Mouse (Mus musculus): ENCODE data around the gene Sbf2. TPM values are rescaled to one million over a fixed set of nuclear protein-coding genes. Genes with fewer than 3 reads are reported as not detected.

The Sbf2 gene
- polyA plus RNA-seq, 1 experiment from 2014 or later = 38.4 TPM

DNA sequence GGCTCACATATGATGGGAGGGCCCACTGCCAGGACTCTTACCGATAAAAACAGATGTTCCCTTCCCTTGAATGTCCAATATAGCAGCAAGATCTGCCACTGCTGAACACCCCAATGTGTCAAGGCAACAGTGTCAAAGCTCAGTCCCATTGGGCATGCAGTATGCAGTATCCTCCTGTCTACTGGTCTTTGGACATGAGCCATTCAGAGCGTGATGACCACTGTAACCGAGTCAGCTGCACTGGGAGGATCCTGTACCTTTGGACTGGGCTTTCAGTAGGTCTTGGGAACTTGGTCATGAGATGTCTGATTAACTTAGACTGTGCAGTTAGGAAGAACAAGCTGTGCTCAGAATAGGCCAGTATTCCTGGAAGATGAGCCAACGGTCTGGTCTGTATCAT, 309.2 kb downstream of the Sbf2 start:
- Histone ChIP-seq H3K4me3 (ENCODE audit: control insufficient read depth in 1 of 2, insufficient read depth in 1 of 2, low read depth in 1 of 2, low read length in 2 of 2) (no peak overlapping the region), H3K27me3 (ENCODE audit: control insufficient read depth, insufficient read depth, low read length) (no peaks in the 10 kb centered on the region), H3K27ac (replicated peaks in 1 of 2; ENCODE audit: control insufficient read depth in 1 of 2, insufficient read depth in 1 of 2, low read depth in 2 of 2, low read length in 2 of 2) (no peak overlapping the region), H3K4me2 (ENCODE audit: low read length) (no peak overlapping the region), H3K36me3 (ENCODE audit: control insufficient read depth, insufficient read depth, low read length) (peaks cover 43% of the 10 kb centered on the region), H3K9ac (ENCODE audit: low read length) (no peak overlapping the region), H3K9me3 (ENCODE audit: control insufficient read depth, low read length) (no peaks in the 10 kb centered on the region), H3K4me1 (ENCODE audit: control insufficient read depth in 2 of 2, insufficient read depth in 2 of 2, low read length in 2 of 2) (no peaks in the 10 kb centered on the region)
- no peak for ATAC-seq (ENCODE audit: insufficient number of reproducible peaks, insufficient read depth, low FRiP score, low read depth)
- 87% methylated on average over 4 of the region's 4 CpGs for WGBS

GRCm38 (mm10) chr7:110302886-110303285, 311.8 kb downstream of the Sbf2 start:
- Histone ChIP-seq H3K9ac (ENCODE audit: low read length) (no peak overlapping the region), H3K4me2 (ENCODE audit: low read length) (no peak overlapping the region), H3K27me3 (ENCODE audit: control insufficient read depth, insufficient read depth, low read length) (no peaks in the 10 kb centered on the region), H3K36me3 (ENCODE audit: control insufficient read depth, insufficient read depth, low read length) (peaks cover 22% of the 10 kb centered on the region), H3K27ac (replicated peaks in 1 of 2; ENCODE audit: control insufficient read depth in 1 of 2, insufficient read depth in 1 of 2, low read depth in 2 of 2, low read length in 2 of 2) (no peak overlapping the region), H3K9me3 (ENCODE audit: control insufficient read depth, low read length) (no peaks in the 10 kb centered on the region), H3K4me3 (ENCODE audit: control insufficient read depth in 1 of 2, insufficient read depth in 1 of 2, low read depth in 1 of 2, low read length in 2 of 2) (no peak overlapping the region), H3K4me1 (ENCODE audit: control insufficient read depth in 2 of 2, insufficient read depth in 2 of 2, low read length in 2 of 2) (peaks cover 3% of the 10 kb centered on the region in 2 experiments; a peak in 3 of 4 replicates)
- WGBS = 66% methylated on average over 6 of the region's 6 CpGs
- ATAC-seq (ENCODE audit: insufficient number of reproducible peaks, insufficient read depth, low FRiP score, low read depth) = no peak

DNA sequence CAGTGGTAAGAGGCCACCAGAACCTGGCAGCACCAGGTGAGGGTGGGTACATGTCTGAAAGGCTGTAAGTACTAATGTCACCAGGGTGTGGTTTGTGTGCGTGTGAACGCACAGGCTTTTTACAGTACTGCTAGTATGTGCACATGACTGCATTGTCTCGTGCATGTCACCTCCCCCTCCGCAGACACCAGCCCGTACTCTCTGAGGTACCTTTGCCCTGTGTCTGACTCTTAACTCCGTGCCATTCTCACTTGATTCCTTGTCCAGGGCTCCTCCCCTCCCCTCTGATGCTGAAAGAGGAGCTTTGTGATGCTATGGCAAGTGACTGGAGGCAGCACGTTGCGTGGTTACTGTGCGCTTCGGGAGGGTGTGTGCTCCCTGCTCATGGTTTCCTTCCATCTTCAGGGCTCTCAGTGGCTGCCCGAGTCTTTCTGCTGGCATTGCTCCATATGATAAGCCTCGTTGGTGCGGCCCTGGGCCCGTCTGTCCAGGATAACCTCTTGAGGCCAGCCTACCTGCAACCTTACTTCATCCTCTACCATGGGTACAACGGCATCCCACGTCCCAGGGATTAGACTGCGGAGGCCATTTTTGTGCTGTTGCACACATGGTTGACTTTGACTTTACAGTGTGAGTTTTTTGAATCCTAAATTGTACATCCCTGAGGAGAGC, 315.8 kb downstream of the Sbf2 start:
- Histone ChIP-seq H3K9ac (ENCODE audit: low read length) (no peak overlapping the region), H3K36me3 (ENCODE audit: control insufficient read depth, insufficient read depth, low read length) (no peaks in the 10 kb centered on the region), H3K4me2 (ENCODE audit: low read length) (no peak overlapping the region), H3K27ac (replicated peaks in 1 of 2; ENCODE audit: control insufficient read depth in 1 of 2, insufficient read depth in 1 of 2, low read depth in 2 of 2, low read length in 2 of 2) (no peak overlapping the region), H3K4me3 (ENCODE audit: control insufficient read depth in 1 of 2, insufficient read depth in 1 of 2, low read depth in 1 of 2, low read length in 2 of 2) (no peak overlapping the region), H3K27me3 (ENCODE audit: control insufficient read depth, insufficient read depth, low read length) (no peaks in the 10 kb centered on the region), H3K9me3 (ENCODE audit: control insufficient read depth, low read length) (no peaks in the 10 kb centered on the region), H3K4me1 (ENCODE audit: control insufficient read depth in 2 of 2, insufficient read depth in 2 of 2, low read length in 2 of 2) (peaks cover 18 to 20% of the 10 kb centered on the region in 2 experiments)
- ATAC-seq (ENCODE audit: insufficient number of reproducible peaks, insufficient read depth, low FRiP score, low read depth) = no peak
- 71% methylated on average over 17 of the region's 17 CpGs for WGBS

DNA sequence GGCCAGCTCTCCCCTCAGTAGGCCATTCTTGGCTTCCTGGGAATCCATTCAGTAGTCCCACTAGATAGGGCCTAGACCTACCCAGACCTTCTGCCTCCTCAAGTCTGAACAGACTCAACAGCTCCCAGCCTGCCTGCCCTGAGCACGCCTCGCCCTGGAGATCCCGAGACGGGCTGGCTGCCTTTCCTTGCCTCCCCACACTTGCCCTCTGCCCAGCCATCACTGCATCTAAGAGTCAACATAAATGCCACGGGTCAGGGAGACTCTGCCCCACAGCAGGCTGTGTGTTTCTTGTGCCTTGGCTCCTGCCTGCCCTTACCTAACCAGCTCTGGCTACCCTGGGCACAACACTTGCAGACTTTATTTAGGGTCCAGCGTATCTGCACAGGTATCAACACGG, 316.6 kb downstream of the Sbf2 start:
- WGBS = 82% methylated on average over 7 of the region's 7 CpGs
- peak overlapping the region; percentile 85 to 88 for H3K27ac ChIP-seq (replicated peaks in 1 of 2; ENCODE audit: control insufficient read depth in 1 of 2, insufficient read depth in 1 of 2, low read depth in 2 of 2, low read length in 2 of 2)
- no peaks in the 10 kb centered on the region for H3K27me3 ChIP-seq (ENCODE audit: control insufficient read depth, insufficient read depth, low read length)
- no peak for ATAC-seq (ENCODE audit: insufficient number of reproducible peaks, insufficient read depth, low FRiP score, low read depth)
- no peak overlapping the region for H3K4me3 ChIP-seq (ENCODE audit: control insufficient read depth in 1 of 2, insufficient read depth in 1 of 2, low read depth in 1 of 2, low read length in 2 of 2)
- no peak overlapping the region for H3K4me2 ChIP-seq (ENCODE audit: low read length)
- no peaks in the 10 kb centered on the region for H3K9me3 ChIP-seq (ENCODE audit: control insufficient read depth, low read length)
- H3K4me1 ChIP-seq (ENCODE audit: control insufficient read depth in 2 of 2, insufficient read depth in 2 of 2, low read length in 2 of 2) = peaks cover 18 to 20% of the 10 kb centered on the region in 2 experiments
- H3K36me3 ChIP-seq (ENCODE audit: control insufficient read depth, insufficient read depth, low read length) = no peaks in the 10 kb centered on the region
- H3K9ac ChIP-seq (ENCODE audit: low read length) = no peak overlapping the region; the same call in 1 of the 2 replicates

- H3K4me3 ChIP-seq (ENCODE audit: control insufficient read depth in 1 of 2, insufficient read depth in 1 of 2, low read depth in 1 of 2, low read length in 2 of 2) = no peak overlapping the region
- no peaks in the 10 kb centered on the region for H3K36me3 ChIP-seq (ENCODE audit: control insufficient read depth, insufficient read depth, low read length)
- peak overlapping the region; percentile 35; the same call in 1 of the 2 replicates for H3K4me2 ChIP-seq (ENCODE audit: low read length)
- H3K4me1 ChIP-seq (ENCODE audit: control insufficient read depth in 2 of 2, insufficient read depth in 2 of 2, low read length in 2 of 2) = peaks cover 18 to 20% of the 10 kb centered on the region in 2 experiments
- WGBS = 43% methylated on average over 4 of the region's 4 CpGs
- H3K9me3 ChIP-seq (ENCODE audit: control insufficient read depth, low read length) = no peaks in the 10 kb centered on the region
- ATAC-seq (ENCODE audit: insufficient number of reproducible peaks, insufficient read depth, low FRiP score, low read depth) = peak; percentile 6; the same call in 1 of the 2 replicates
- H3K27ac ChIP-seq (replicated peaks in 1 of 2; ENCODE audit: control insufficient read depth in 1 of 2, insufficient read depth in 1 of 2, low read depth in 2 of 2, low read length in 2 of 2) = peak overlapping the region; percentile 85 to 88
- no peaks in the 10 kb centered on the region for H3K27me3 ChIP-seq (ENCODE audit: control insufficient read depth, insufficient read depth, low read length)
- H3K9ac ChIP-seq (ENCODE audit: low read length) = peak overlapping the region; percentile 64
Observed at GRCm38 (mm10) chr7:110297611-110298010, 317.1 kb downstream of the Sbf2 start.

DNA sequence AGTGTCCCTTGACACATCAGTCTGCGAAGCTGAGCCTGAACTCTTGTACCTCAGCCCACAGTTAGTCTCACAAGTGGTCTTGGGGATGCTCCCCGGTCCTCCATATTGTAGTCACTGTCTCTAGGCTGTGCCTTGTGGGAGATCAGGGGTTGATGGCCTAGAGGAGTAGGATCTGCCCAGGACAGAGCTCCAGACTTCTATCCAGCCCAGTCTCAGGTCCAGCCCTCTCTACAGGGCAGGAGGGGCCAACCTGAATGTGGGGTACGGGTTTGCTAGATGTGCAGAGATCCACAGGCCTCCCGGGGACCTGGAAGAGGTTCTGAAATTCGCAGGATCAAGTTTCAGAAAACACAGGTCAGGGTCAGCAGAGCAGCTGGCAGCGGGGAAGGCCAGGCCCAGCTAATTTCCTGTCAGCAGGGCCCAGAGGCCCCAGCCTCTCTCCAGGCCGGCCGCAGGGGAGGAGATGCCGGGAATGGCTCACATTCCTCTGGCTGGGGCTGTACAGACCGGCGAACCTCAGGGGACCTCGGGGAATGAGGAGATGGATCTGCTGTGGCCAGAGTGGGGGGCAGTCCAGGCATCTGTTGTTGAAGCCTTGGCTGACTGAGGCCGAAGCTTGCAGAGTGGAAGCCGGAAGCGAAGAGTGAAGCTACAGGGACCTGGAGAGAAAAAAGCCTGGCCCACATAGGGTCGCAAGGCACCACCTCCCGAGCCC, 317.7 kb downstream of the Sbf2 start:
- H3K27me3 ChIP-seq (ENCODE audit: control insufficient read depth, insufficient read depth, low read length) = no peaks in the 10 kb centered on the region
- H3K4me2 ChIP-seq (ENCODE audit: low read length) = peak overlapping the region; percentile 35; the same call in 1 of the 2 replicates
- H3K4me1 ChIP-seq (ENCODE audit: control insufficient read depth in 2 of 2, insufficient read depth in 2 of 2, low read length in 2 of 2) = peaks cover 18 to 20% of the 10 kb centered on the region in 2 experiments
- peak overlapping the region; percentile 85 to 88 for H3K27ac ChIP-seq (replicated peaks in 1 of 2; ENCODE audit: control insufficient read depth in 1 of 2, insufficient read depth in 1 of 2, low read depth in 2 of 2, low read length in 2 of 2)
- 13% methylated on average over 17 of the region's 17 CpGs for WGBS
- no peaks in the 10 kb centered on the region for H3K9me3 ChIP-seq (ENCODE audit: control insufficient read depth, low read length)
- no peak overlapping the region for H3K4me3 ChIP-seq (ENCODE audit: control insufficient read depth in 1 of 2, insufficient read depth in 1 of 2, low read depth in 1 of 2, low read length in 2 of 2)
- ATAC-seq (ENCODE audit: insufficient number of reproducible peaks, insufficient read depth, low FRiP score, low read depth) = peak; percentile 86
- H3K9ac ChIP-seq (ENCODE audit: low read length) = peak overlapping the region; percentile 64
- H3K36me3 ChIP-seq (ENCODE audit: control insufficient read depth, insufficient read depth, low read length) = no peaks in the 10 kb centered on the region

DNA sequence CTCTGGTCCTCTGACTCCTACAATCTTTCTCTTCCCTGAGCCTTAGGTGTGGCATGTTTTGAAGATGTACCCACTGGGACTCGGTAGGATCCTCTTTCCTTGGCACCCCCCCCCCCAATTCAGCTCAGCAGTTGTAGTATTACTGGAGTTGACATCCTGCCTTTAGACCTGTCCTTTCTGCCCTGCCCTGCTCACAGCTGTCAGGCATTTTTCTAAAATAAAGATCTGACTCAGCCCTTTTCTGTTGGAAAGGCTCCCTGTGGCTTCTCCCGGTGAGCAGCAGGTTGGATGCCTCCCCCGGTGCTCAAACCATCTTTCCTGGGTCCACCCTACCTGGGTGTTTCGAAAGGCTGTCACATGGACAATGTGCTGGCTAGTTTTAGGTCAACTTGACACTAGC, 325.1 kb downstream of the Sbf2 start:
- no peaks in the 10 kb centered on the region for H3K27me3 ChIP-seq (ENCODE audit: control insufficient read depth, insufficient read depth, low read length)
- H3K27ac ChIP-seq (replicated peaks in 1 of 2; ENCODE audit: control insufficient read depth in 1 of 2, insufficient read depth in 1 of 2, low read depth in 2 of 2, low read length in 2 of 2) = no peak overlapping the region; a peak in 1 of 4 replicates
- no peak overlapping the region for H3K4me2 ChIP-seq (ENCODE audit: low read length)
- no peak overlapping the region for H3K9ac ChIP-seq (ENCODE audit: low read length)
- WGBS = 78% methylated on average over 4 of the region's 4 CpGs
- peaks cover 20 to 25% of the 10 kb centered on the region in 2 experiments for H3K4me1 ChIP-seq (ENCODE audit: control insufficient read depth in 2 of 2, insufficient read depth in 2 of 2, low read length in 2 of 2)
- ATAC-seq (ENCODE audit: insufficient number of reproducible peaks, insufficient read depth, low FRiP score, low read depth) = no peak
- no peaks in the 10 kb centered on the region for H3K9me3 ChIP-seq (ENCODE audit: control insufficient read depth, low read length)
- no peak overlapping the region for H3K4me3 ChIP-seq (ENCODE audit: control insufficient read depth in 1 of 2, insufficient read depth in 1 of 2, low read depth in 1 of 2, low read length in 2 of 2)
- H3K36me3 ChIP-seq (ENCODE audit: control insufficient read depth, insufficient read depth, low read length) = peaks cover 8% of the 10 kb centered on the region; the same call in 1 of the 2 replicates

Measured in heart, embryonic 14.5 days (tissue).